Mouse (Mus musculus): ENCODE results near the gene Elk4. TPM values are rescaled to one million over a fixed set of nuclear protein-coding genes. Genes with fewer than 3 reads are reported as not detected.

The Elk4 gene
- polyA plus RNA-seq, 1 experiment from 2014 or later: 15.2 TPM

DNA sequence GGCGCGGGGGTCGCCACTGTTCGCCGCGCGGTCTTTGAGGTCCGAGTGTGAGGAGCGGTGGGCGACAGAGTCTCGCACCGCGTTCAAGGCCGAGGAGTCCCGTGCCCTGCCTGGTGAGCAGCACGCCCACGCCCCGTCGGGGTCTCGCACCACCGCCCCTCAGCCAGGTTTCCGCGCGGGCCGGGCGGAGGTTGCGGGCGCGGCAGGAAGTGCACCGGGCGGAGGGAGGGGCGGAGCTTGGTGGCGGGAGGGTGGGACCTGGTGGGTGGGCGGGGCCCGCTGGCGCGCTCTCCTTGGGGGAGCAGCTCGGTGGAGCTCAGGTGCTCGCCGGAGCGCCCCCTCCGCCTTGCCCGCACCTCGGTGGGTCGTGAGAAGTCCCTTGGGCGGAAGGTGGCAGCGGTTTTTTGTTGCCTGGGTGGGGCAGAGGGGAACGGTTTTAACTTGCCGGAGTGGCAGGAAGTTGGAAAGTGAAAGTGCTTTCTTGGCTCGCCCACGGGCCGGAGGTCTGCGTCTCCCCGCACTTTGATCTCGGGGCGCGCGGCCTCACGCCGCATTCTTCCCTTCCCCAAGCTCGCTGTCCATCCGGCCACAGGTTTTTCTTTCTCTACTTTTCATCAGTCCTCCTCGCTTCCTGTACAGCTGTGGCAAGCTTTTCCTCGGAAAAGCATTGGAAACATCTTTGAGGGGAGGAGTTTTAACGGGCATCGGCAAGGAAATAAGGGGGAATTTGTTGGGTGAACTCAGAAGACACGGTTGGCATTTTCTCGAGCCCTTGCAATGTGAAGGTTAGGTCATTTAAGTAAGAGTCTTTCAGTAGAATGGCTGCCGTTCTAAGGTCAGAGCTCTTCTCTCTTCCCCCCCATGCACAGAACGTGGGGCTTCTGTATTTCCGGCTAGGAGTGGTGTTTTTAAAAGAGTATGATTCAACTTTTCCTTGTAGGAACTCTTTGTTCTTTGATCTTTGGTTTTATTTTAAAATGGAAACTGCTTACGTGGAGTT is 721 bp downstream of the Elk4 start:
- H3K4me3 ChIP-seq (replicated peaks): peak overlapping the region; percentile 76
- H3K4me2 ChIP-seq (replicated peaks): peak overlapping the region; percentile 59
- peak overlapping the region; percentile 98 for H3K27ac ChIP-seq
- H3K4me1 ChIP-seq (replicated peaks): peaks cover 14% of the 10 kb centered on the region
- peak; percentile 94 for ATAC-seq
- no peaks in the 10 kb centered on the region for H3K36me3 ChIP-seq
- under 1% methylated on average over 63 of the region's 72 CpGs for WGBS
- peak overlapping the region; percentile 95 for H3K9ac ChIP-seq
- H3K9me3 ChIP-seq: no peaks in the 10 kb centered on the region
- H3K27me3 ChIP-seq (replicated peaks): no peaks in the 10 kb centered on the region

DNA sequence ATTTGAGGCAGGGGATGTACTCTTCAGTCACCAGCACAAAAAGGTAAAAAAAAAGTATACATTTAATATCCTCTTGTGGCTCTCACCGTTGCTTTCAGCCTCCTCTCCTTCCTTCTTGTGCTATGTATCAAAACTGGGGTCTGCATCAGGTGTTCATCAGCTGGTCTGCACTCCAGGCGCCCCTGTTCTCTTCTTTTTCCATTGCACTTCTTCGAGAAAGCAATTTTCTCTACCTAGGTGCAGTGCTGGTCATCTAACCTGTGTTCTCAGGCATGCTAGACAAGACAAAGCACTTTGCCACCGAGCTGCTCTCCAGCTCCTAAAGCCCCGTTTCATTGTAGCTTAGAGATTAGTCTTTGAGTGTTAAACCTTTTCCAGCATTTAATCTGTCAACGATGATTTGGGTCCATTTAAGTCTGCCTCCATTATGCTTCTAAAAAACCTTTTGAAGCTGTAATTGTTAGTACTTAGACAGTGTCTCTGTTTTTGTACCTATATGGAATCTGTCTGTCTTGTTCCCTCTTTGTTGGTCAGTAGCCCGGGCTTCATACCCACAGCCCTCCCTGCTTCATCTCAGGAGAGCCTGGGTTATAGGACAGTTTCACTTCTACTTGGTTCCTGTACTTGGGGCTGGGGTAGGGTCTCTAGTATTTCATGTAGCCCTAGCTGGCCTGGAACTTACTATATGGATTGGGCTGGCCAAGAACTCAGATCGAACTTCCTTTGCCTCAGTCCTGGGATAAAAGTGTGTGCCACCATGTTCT is 1.7 kb downstream of the Elk4 start:
- ATAC-seq: no peak
- Histone ChIP-seq H3K27me3 (replicated peaks) (no peaks in the 10 kb centered on the region), H3K4me1 (replicated peaks) (peaks cover 14% of the 10 kb centered on the region), H3K9ac (peak overlapping the region; percentile 95), H3K9me3 (no peaks in the 10 kb centered on the region), H3K27ac (no peak overlapping the region), H3K4me3 (replicated peaks) (peak overlapping the region; percentile 76), H3K36me3 (no peaks in the 10 kb centered on the region), H3K4me2 (replicated peaks) (peak overlapping the region; percentile 59)
- WGBS: 34% methylated on average over 8 of the region's 8 CpGs

DNA sequence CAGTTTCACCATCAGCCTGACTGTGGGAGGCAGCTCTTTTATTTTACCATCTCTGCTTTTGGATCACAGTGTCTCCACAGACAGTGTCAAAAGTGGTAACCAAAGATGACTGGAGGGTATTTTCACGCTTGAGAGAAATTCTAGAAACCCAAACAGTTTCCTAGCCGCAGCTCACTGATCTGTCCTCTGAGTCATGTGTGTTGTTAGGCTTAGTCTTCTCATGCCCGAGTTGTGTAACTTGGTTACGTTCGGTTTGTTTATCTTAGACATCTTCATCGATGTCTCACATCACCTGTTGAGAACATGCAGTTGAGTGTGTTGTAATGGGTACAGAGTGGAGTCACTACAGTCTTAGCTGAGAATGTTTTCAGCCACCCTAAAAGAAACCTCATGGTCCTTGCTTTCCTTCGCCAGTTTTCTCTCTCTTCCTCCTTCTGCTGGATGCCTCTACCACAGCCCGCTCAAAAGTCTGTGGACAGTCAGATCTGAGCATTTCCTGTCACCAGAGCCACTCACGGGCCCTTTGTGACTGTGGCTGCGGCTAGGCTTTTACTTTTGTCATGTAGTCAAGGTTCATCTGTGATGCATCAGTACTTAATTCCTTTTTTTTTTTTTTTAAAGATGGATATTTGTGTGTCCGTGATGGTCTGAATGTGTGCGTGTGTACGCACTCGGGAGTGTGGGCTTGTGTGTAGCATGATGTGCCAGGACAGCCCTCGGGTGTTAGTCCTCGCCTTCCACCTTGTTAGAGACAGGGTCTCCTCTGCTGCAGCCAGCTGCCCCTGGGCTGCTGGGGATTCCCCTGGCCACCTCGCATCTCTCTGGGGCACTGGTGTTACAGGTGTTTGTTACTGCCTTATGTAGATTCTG is 3.5 kb downstream of the Elk4 start:
- ATAC-seq: no peak
- H3K27ac ChIP-seq: no peak overlapping the region
- WGBS: 82% methylated on average over 17 of the region's 17 CpGs
- H3K36me3 ChIP-seq: no peaks in the 10 kb centered on the region
- no peaks in the 10 kb centered on the region for H3K9me3 ChIP-seq
- H3K4me3 ChIP-seq (replicated peaks): no peak overlapping the region
- no peaks in the 10 kb centered on the region for H3K27me3 ChIP-seq (replicated peaks)
- H3K4me2 ChIP-seq (replicated peaks): no peak overlapping the region
- H3K4me1 ChIP-seq (replicated peaks): peaks cover 14% of the 10 kb centered on the region
- H3K9ac ChIP-seq: no peak overlapping the region

DNA sequence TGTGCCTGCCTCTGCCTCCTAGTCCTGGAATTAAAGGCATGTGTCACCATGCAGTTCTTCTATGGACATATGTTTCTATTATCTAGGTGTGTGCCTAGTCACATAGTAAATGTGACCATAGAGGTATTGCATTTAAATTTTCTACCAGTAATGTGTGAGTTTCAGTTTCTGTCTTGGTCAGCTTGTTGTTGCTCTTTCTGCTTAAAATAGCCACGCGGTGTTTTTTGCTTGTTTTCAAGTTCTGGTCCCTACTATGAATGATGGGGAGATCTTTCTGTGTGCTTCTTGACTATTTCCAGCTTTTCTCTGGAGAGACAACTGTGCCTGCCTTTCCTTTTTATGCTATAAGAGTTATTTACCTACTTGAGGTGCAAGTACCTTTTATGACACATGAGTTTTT is 4.4 kb downstream of the Elk4 start:
- Histone ChIP-seq H3K4me2 (replicated peaks) (no peak overlapping the region), H3K9ac (no peak overlapping the region), H3K9me3 (no peaks in the 10 kb centered on the region), H3K36me3 (no peaks in the 10 kb centered on the region), H3K4me3 (replicated peaks) (no peak overlapping the region), H3K27me3 (replicated peaks) (no peaks in the 10 kb centered on the region), H3K4me1 (replicated peaks) (peaks cover 12% of the 10 kb centered on the region), H3K27ac (no peak overlapping the region)
- no peak for ATAC-seq
- 79% methylated on average over 2 of the region's 2 CpGs for WGBS

DNA sequence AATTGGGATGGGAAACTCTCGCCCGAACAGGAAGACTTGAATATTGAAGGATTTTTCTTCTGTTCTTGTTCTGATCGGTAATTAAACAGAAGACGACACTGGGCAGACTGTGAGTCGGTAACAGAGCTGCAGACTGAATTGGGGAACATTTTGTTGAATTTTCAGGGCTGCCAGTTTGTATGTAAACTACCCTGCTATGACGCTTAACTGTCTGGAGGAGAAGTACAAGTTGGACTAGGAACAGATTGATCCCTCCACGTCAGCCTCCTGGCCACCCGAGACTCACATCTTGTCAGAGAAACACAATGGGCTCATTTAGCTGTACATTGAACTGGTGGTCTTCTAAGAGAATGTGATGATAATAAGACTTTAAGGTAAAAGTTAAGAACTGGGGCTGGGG is 5.5 kb downstream of the Elk4 start:
- no peak for ATAC-seq
- H3K4me2 ChIP-seq (replicated peaks): no peak overlapping the region
- 84% methylated on average over 8 of the region's 8 CpGs for WGBS
- no peak overlapping the region for H3K4me3 ChIP-seq (replicated peaks)
- H3K9me3 ChIP-seq: no peaks in the 10 kb centered on the region
- no peaks in the 10 kb centered on the region for H3K27me3 ChIP-seq (replicated peaks)
- H3K9ac ChIP-seq: no peak overlapping the region
- H3K27ac ChIP-seq: no peak overlapping the region
- H3K4me1 ChIP-seq (replicated peaks): peaks cover 11% of the 10 kb centered on the region
- H3K36me3 ChIP-seq: peaks cover 3% of the 10 kb centered on the region

DNA sequence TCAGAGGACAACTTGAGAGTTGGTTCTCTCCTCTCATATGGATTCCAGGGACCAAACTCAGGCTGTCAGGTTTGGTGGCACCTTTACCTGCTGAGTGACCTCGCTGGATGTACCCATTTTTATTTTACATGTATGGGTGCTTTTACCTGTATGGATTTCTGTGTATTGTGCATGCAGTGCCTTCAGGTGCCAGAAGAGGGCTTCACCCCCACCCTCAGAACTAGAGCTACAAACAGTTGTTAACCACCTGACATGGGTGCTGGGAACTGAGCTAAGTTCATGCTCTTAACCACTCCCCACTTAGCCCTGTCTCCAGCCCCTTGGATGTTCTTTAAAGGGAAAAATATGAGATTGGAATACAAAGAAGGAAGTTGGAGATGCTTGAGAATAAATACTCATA is 7.4 kb downstream of the Elk4 start:
- H3K36me3 ChIP-seq: peaks cover 14% of the 10 kb centered on the region
- H3K27ac ChIP-seq: no peak overlapping the region
- H3K4me1 ChIP-seq (replicated peaks): 0 out of 2 replicates have a peak, but pooled peaks cover 3% of the 10 kb centered on the region
- H3K4me3 ChIP-seq (replicated peaks): no peak overlapping the region
- H3K4me2 ChIP-seq (replicated peaks): no peak overlapping the region
- WGBS: 100% methylated on average over 1 of the region's 1 CpGs
- H3K27me3 ChIP-seq (replicated peaks): no peaks in the 10 kb centered on the region
- H3K9ac ChIP-seq: no peak overlapping the region
- H3K9me3 ChIP-seq: no peaks in the 10 kb centered on the region
- no peak for ATAC-seq

DNA sequence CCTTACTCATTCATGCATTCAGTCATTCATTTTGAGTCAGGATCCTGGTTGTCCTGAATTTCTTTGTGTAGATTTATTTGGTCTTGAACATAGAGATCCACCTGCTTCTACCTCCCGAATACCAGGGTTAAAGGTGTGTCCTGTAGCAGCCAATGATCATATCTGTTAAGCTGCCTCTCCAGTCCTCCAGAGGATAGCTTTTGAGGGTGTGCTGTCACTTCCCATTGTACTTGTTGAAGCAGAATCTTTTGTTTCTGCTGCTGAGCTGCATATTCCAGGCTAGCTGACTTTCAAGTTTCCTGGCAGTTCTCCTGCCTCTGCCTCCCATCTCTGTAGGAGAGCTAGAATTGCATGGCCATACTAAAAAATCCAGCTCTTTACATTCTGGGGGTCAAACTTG is 9.3 kb downstream of the Elk4 start:
- Histone ChIP-seq H3K27ac (no peak overlapping the region), H3K9ac (no peak overlapping the region), H3K36me3 (peaks cover 18% of the 10 kb centered on the region), H3K9me3 (no peaks in the 10 kb centered on the region), H3K4me3 (replicated peaks) (no peak overlapping the region), H3K4me2 (replicated peaks) (no peak overlapping the region), H3K4me1 (replicated peaks) (no peaks in the 10 kb centered on the region), H3K27me3 (replicated peaks) (no peaks in the 10 kb centered on the region)
- no peak for ATAC-seq
- WGBS: 92% methylated on average over 1 of the region's 1 CpGs

DNA sequence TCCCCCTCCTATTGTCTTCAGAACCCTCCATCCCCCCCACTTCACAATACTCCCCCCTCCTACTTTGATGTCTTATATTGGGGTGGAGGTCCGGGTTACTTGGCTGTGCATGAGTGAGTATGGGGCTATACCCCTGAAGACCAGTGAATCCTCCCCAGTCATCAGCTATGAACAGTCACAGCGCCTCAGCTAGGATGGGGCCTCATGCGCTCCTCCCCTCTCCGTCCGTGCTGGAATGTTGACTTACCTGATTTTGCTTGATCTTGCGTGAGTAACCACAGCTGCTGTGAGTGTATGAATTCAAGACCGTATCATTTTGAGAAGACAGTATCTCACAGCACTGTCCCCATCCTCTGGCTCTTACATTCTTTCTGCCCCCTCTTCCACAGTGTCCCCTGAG is 12.5 kb downstream of the Elk4 start:
- Histone ChIP-seq H3K4me1 (replicated peaks) (no peaks in the 10 kb centered on the region), H3K27me3 (replicated peaks) (no peaks in the 10 kb centered on the region), H3K27ac (no peak overlapping the region), H3K4me3 (replicated peaks) (no peak overlapping the region), H3K4me2 (replicated peaks) (no peak overlapping the region), H3K9ac (no peak overlapping the region), H3K36me3 (peaks cover 22% of the 10 kb centered on the region), H3K9me3 (no peaks in the 10 kb centered on the region)
- no peak for ATAC-seq
- WGBS: 86% methylated on average over 7 of the region's 7 CpGs

DNA sequence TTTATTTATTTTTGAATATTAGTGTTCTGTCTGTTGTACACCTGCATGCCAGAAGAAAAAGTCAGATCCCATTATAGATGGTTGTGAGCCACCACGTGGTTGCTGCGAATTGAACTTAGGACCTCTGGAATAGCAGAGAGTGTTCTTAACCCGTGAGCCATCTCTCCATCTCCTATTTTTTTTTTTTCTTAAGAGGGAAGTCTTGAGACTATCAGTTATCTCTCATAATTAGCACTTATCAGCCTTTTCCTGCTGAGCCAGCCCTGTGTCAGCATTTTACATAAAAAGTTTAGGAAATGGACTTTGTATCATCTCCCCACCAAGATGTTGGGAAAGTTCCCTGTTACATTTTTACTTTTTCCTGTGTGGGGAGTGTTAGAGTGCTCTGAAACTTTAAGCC is 14.7 kb downstream of the Elk4 start:
- no peak overlapping the region for H3K4me3 ChIP-seq (replicated peaks)
- H3K27ac ChIP-seq: no peak overlapping the region
- no peak overlapping the region for H3K4me2 ChIP-seq (replicated peaks)
- peaks cover 25% of the 10 kb centered on the region for H3K36me3 ChIP-seq
- ATAC-seq: peak; percentile 66
- H3K27me3 ChIP-seq (replicated peaks): no peaks in the 10 kb centered on the region
- H3K9me3 ChIP-seq: no peaks in the 10 kb centered on the region
- no peaks in the 10 kb centered on the region for H3K4me1 ChIP-seq (replicated peaks)
- WGBS: 73% methylated on average over 3 of the region's 3 CpGs
- H3K9ac ChIP-seq: no peak overlapping the region

DNA sequence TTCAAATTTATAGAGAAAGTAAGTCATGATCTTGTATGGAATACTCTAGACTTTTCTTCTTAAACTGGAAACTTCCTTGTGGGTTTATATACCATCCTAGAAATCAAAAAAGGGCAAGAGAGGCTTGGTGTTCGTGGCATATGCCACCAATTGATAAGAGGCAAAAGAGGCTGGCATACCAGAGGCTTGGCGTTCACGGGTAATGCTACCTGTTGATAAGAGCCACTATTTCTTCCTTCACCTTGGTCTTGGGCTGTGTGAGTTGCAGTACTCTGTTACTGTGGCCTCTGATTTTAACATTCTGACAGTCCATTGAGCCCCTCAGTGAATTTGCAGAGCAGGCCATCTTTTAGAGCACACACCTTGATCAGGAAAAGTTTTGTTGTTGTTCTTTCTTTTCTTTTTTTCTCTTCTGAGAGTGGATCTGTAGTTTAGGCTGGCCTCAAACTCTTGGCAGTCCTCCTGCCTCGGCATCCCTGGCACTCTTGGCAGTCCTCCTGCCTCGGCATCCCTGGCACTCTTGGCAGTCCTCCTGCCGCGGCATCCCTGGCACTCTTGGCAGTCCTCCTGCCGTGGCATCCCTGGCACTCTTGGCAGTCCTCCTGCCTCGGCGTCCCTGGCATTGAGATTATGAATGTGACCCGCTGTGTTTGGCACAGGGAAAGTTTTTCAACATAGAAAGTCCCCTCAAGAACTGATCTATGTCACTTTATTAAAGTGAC is 19.7 kb downstream of the Elk4 start:
- ATAC-seq: peak; percentile 45; the same call in 1 of the 2 replicates
- Histone ChIP-seq H3K27ac (no peak overlapping the region), H3K9me3 (no peaks in the 10 kb centered on the region), H3K4me3 (replicated peaks) (no peak overlapping the region), H3K4me1 (replicated peaks) (no peaks in the 10 kb centered on the region), H3K27me3 (replicated peaks) (no peaks in the 10 kb centered on the region), H3K36me3 (peaks cover 10% of the 10 kb centered on the region; the same call in 1 of the 2 replicates), H3K9ac (no peak overlapping the region), H3K4me2 (replicated peaks) (no peak overlapping the region)
- WGBS: 90% methylated on average over 11 of the region's 11 CpGs

DNA sequence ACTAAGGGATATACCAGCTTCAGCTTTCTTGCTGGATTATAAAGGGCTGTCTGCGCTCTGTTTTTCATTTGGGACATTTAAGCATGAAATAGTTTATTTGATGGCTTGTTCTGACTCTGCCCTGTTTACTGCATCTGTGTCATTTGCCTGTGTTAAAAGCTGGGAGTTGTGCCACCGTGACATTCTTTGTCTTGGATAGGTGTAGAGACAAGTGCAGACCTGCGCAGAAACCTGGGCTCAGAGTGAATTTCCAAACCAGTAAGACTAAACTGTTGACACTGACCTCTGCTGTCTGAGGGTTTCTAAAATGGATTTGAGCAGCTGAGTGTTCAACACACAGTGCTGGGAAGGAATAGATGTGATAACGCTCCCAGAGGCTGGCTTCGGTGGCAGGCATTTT is 20.6 kb downstream of the Elk4 start:
- H3K36me3 ChIP-seq: peaks cover 10% of the 10 kb centered on the region
- no peak overlapping the region for H3K4me2 ChIP-seq (replicated peaks)
- no peaks in the 10 kb centered on the region for H3K4me1 ChIP-seq (replicated peaks)
- no peak for ATAC-seq
- no peak overlapping the region for H3K9ac ChIP-seq
- no peaks in the 10 kb centered on the region for H3K27me3 ChIP-seq (replicated peaks)
- WGBS: 88% methylated on average over 5 of the region's 5 CpGs
- H3K27ac ChIP-seq: no peak overlapping the region
- no peaks in the 10 kb centered on the region for H3K9me3 ChIP-seq
- H3K4me3 ChIP-seq (replicated peaks): no peak overlapping the region

Data from intestine, embryonic 15.5 days (tissue).